Mouse (Mus musculus) liver, adult (tissue): ENCODE data around the gene Msx3.

Experiments used
- GATA4 ChIP-seq: IDR thresholded peaks from 2 replicates; pipeline ENCODE4 v1.6.1; 2014; ENCODE audit warnings: mild to moderate bottlenecking, low read length; ENCODE audit not compliant: insufficient replicate concordance

Gene Msx3

DNA sequence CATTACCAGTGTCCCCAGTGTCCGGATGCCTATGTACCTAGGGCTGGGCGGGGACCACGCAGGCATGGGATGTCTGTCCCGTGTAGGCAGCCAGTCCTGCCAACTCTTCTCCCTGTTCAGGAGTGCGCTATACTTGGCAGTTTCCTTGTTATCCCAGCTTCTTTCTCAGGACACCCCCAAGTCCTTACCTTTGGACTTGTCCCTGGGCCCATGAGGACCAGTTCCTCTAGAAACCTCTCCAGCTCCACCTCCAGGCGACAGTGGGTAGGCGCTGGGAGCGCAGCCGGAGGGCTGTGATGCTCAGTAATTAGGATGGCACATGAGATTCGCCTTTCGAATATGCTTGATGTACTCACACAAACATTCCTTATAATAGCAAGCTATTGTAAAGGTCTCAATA, 13.4 kb upstream of the Msx3 start:
- no peak for TF ChIP-seq GATA4

DNA sequence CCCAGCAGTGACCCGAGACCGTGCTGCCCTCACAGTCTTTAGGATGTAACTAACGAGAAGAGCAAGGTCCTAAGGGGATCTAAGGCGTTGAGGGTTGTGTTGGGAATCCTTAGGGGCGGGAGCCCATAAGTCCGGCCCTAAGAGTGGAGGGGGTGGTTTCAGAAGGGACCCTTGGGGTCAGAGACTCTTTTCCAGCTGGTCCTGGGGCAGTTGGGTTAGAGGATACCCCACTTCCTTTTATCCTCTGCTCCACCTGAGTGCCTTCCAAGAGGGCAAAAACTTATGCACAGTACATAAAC, 12.9 kb upstream of the Msx3 start:
- no peak for TF ChIP-seq GATA4

DNA sequence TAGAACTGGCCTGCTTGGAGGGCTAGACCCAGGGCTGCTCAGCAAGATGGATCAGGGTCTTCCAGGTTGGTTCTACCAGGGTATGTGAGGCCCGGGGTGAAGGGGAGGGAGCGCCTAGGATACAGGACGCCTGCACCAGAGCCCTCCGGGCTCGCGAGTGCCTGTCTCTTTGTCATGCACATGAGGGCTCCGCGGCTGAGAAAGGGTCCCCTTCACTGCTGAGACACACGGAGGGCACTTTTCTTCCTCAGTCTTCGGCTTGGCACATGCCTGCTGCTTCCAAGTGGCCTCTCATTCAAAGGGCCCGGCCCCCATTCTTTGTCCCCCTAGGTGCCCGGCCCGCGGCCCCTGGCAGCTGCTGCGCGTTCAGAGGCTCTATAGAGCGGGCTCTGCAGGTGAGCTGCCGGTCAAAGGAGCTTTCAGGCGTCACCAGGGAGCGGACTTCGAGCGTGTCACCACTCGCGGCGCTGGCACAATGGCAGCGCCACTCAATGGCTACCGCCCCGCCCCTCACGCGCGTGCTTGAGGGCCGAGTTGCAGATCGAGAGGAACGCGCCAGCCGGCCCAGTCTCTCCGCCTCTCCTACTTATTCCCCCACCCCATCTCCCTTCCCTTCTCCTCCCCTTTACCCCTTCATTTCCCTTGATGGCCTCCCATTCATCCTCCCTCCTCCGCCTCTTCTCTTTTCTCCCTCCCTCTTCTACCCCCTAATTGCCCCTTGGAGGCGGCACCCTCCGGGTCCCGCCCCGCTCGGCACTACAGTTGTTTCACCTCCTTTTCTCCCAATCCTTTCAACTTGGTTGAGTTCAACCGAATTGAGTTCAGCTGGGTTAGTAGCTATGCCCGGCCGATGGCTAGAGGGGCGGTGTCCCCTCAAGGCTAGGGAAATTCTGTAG, 12.3 kb upstream of the Msx3 start:
- no peak for TF ChIP-seq GATA4

DNA sequence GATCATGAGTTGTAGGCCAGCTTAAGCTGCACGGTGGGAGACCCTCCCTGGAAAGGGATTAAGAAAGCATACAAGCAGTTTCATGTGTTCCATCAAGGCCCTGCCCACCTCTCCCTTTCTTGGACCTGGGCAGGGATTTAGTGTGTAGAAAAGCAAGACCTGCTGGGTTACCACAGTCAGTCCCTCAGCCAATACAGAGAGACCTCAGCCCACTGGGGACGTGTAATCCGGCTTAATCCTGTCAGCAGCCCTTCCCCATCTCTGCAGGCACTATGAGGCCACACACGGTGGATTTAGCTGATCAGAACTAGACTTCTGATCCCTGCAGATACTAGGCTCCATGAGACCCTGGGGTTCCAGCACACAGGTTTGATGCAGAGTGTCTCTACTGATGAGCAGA, 10.7 kb upstream of the Msx3 start:
- no peak for TF ChIP-seq GATA4

DNA sequence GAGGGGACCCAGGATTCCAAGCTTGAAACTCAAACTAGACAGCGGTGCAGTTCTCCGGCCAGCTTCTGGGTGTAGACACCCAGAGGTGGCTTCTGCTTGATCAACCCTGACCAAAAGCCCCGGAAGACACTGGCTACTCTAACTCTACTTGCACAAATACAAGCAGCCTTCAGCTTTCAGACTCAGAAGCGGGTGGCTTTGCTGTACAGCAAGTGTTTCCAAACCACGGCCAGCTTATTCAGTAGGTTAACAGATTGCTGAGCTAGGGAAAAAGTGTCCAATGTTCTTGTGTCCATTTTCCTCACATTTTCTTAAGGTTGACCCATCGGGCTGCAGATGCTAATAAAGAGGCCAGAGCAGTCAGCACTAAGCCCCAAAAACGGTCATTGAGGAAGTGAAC, 9.6 kb upstream of the Msx3 start:
- TF ChIP-seq GATA4, result no peak

DNA sequence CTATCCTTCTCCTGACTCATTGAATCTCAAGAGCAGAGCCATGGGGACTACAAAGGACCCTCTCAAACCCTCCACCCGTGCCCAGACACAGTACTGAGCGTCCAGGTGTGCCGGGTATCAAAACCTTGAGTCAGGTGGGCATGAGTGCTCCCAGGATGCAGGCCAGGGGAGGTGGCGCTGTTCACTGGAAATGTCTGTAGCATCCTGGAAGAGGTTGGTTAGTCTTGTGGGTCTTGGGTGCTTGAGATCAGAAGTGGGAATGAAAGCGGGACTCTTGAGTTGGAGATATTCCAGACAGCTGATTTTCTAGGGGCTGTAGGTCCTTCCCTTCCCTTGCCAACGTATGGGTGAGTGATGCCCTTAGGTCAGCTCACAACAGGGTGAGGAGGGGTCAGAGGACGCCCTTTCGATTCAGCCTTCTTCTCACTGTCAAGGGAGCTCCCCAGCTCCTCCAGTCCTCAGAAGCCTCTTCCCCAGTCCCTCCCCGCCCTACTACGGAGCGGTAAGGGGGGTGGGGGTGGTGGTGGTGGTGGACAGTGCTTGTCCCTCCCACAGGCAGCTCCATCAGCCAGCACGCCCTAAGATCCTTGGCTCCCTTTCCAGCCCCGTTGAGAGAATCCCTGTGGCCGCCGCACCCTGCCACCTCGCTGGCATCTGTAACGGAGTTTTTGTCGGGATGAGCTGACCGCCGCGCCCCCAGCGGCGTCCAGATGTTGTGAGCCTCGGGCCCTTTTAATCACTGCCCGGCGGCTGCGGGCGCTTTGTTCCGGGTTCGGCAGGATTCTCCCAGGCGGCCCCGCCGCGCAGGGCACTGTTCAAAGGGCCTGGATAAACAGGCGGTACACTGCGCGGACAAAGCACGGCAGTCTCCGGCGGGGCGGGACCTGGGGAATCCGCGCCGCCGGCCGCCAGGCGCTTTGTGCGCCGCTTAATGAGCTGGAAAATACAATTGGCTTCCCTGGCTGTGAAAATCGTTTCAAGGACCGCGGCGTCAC, 8.8 kb upstream of the Msx3 start:
- TF ChIP-seq GATA4, result no peak

DNA sequence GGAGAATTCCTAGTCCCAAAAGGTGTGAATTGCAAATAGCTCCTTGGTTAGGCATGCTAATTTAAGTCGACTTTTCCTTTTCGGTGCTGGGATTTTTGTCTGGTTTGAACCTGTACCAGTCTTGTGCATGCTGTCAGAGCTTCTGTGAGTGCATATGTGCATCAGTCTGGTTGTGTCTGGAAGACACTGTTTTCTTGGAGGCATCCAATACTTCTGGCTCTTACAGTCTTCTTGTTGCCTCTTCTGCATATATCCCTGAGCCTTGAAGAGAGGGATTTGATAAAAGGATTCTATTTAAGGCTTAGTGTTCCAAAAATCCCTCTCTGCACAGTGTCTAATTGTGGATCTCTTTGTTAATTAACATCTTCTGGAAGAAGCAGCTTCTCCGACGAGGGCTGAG, 5.2 kb upstream of the Msx3 start:
- TF ChIP-seq GATA4, result no peak

DNA sequence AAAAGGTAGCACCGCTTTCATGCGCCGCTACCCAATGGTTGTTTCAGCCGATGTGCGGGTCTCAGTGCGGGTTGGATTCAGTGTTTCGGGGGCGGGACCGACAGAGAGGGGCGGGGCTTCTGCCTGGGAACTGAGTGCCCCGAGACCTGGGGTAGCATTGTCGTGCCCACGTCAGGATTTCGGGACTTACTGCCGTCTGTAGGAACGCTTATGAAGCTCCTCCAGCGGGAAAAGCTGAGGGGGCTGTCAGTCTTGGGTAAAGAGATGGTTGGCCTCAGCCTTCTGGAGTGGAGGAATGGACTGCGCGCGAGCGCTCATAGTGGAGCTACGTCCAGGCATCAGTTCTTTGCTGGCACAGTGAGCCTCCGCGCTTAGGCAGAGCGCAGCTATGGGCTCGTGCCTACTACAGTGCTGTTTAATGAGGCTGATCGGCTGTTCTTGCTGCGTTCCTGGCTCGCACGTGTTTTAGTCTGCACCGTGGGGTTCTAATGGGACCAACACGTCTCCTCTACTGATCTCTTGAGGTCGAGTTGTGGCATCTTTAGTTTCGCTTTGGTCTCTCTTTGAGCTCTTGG, 313 bp upstream of the Msx3 start:
- TF ChIP-seq GATA4, result no peak

DNA sequence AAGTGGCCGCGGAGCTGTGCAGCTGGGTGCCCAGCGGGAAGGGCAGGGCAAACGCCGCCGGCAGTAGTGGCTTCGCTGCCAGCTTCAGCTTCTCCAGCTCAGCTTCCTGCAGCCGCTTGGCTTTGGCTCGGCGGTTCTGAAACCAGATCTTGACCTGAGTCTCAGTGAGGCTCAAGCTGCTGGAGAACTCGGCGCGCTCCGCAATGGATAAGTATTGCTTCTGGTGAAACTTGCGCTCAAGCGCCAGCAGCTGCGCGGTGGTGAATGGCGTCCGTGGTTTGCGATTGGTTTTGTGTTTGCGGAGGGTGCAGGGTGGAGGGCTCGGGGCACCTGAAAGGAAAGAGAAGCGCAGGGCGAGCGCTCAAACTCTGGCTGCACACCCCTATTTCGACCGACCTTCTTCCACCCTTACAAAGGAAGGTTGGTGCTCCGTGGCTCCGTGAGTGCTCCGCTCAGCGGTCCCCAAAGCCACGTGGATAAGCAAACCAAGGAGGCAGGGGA, 1.0 kb downstream of the Msx3 start:
- no peak for TF ChIP-seq GATA4

DNA sequence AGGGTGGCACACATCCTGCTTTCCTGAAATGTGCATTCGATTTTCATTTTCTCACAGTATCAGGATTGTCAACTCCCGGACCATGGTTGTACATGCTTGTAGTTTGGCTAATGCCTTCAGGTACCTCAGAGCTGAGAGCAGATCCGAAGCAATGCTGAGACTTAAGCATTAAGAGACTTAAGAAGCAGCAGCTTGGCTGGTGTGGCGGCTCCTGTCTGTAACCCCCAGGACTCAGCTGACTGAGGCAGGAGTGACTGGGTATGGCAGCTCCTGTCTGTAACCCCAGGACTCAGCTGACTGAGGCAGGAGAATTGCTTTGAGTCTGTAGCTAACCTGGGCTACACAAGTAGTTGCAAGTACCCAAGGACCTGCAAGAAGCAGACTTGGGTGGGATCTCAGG, 3.3 kb downstream of the Msx3 start:
- no peak for TF ChIP-seq GATA4

DNA sequence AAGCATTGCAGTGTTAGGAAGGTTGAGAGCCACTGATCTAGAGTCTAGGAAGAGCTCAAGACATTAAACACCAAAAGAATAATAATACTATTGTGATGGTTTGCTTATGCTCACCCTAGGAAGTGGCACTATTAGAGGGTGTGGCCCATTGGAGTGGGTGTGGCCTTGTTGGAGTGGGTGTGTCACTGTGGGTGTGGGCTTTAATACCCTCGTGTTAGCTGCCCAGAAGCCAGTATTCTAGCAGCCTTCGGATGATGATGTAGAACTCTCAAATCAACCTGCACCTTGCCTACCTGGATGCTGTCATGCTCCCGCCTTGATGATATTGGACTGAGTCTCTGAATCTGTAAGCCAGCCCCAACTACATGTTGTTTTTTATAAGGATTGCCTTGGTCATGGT, 6.2 kb downstream of the Msx3 start:
- TF ChIP-seq GATA4, result no peak

DNA sequence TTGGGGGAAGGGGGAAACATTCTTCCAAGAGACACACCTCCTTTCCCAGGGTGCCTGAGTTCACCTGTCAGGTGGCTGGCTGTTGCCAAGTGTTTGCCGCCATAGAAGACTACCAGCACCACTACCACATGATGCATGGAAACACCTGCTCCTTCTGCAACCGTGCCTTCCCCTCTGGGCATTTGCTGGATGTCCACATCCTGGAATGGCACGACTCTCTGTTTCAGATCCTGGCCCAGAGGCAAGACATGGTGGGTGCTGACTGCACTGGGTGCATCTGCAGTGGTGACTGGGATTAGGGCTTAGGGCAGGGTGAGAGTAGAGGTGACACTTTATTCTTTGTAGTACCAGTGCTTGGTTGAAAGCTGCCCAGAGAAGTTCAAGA, 11.7 kb downstream of the Msx3 start:
- no peak for TF ChIP-seq GATA4

DNA sequence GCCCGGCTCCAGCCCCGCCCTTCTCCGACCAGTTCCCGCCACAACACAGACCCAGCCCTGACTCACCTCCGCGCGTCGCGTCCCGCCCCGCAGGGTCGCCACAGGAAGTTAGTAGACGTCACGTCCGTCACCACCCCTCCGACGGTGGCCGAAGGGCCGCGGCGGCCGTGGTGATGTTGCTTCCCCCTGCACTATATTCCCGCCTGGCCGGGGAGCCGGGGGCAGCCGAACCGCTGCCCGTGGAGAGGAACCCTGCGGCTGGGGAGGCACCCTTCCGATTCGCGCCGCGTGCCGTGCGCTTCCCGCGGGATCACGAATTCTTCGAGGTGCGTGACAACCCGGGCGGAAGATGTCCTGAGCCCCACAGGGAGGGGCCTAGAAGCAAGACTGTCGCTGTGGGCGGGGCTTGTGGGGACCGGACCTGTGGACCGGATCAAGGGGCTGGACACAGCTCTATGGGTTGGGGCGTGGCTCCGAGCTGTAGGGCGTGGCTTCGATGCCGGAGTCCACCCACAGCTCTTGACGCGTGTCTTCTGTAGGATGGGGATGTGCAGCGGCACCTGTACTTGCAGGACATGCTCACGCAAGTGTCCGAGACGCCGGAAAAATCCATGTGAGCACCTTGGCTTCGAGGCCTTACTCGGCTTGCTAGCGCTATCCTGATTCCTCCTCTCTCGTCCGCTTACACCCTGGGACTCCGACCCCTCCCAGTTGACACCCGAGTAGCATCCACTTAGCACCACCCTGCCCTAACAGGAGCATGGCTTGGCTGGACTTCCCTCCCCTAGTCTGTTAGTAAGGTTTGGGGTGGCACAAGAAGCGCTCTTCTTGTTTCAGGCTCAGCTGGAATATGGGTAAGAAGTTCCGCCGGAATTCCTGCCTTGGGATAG, 12.4 kb downstream of the Msx3 start, which contains the start of the genes Zfp511 and Tubgcp2:
Gene Zfp511, plus strand, starts transcription at position 111 of the 890 bp plus-strand sequence.
Gene Tubgcp2, minus strand, starts transcription at position 389 of the 890 bp plus-strand sequence.
- peak; percentile 5; the same call in 1 of the 2 replicates for TF ChIP-seq GATA4

DNA sequence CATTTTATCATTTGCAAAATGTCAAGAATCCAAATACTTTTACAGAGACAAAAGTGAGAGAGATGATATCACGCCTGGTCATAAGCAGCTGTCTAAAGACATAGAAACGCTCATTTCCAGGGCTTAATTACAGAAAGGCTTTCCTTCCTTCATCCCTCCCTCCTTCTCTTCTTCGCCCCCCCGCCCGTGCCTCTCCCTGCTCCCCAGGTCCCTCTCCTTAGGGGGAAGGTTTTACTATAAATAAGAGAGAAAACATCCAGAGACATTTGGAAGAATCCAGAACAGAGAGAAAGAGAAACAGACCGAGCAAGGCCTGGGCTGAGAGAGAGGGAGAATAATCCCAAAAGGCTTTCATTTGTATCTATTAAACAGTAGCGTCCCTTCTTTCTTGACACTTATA, 13.4 kb downstream of the Msx3 start:
- no peak for TF ChIP-seq GATA4
